Mouse (Mus musculus) megakaryocyte, embryonic 14.5 days (primary cell): Measurements from ENCODE around the gene Pnp.
"Not testable (repeated sequence)": the region's sequence is repeated elsewhere in the genome, so short reads cannot be mapped to it uniquely, and the experiment has no call there.

Experiments
- FLI1 ChIP-seq: IDR thresholded peaks from 2 replicates; pipeline ENCODE4 v1.6.1; 2012; ENCODE audit warnings: low read length, inconsistent platforms, mixed read lengths
- GATA1 ChIP-seq: IDR thresholded peaks from 3 replicates; pipeline ENCODE4 v1.6.1; 2012; ENCODE audit warnings: mixed read lengths, low read length, inconsistent platforms, borderline replicate concordance

GRCm38 (mm10) chr14:50897992-50898391, 32.9 kb upstream of the Pnp start:
- not testable (repeated sequence) for TF ChIP-seq FLI1, GATA1
